Comparison of ENCODE assay signal across 18 mouse cellular contexts in genomic region chr15:56005361-56005760, GRCm38 (mm10).
"Had no signal": no experiment of that assay in that cellular context is flagged by ENCODE, and none has a peak within 500 bp of the region (broad histone marks: within the 10 kb centered on the region; RNA-seq: fewer than 3 reads in every experiment).

No protein-coding gene starts in this region.

- H3K27ac ChIP-seq: layer of hippocampus, adult 2 months; limb, embryonic 12.5 days; liver, embryonic 13.5 days; lung, embryonic 15.5 days; macrophage; midbrain, embryonic 15.5 days; neural tube, embryonic 12.5 days had no signal

- H3K9ac ChIP-seq: limb, embryonic 12.5 days; liver, embryonic 13.5 days; liver, postnatal 0 days; lung, embryonic 15.5 days; midbrain, embryonic 15.5 days; neural tube, embryonic 12.5 days had no signal

- H3K4me1 ChIP-seq: limb, embryonic 12.5 days; liver, embryonic 13.5 days; lung, embryonic 15.5 days; megakaryocyte, embryonic 14.5 days; midbrain, embryonic 15.5 days; neural tube, embryonic 12.5 days had no signal

- H3K9me3 ChIP-seq: limb, embryonic 12.5 days; liver, embryonic 13.5 days; lung, embryonic 15.5 days; megakaryocyte, embryonic 14.5 days; midbrain, embryonic 15.5 days; neural tube, embryonic 12.5 days had no signal

- ATAC-seq: liver, postnatal 0 days; midbrain, embryonic 15.5 days had no signal

- H3K27me3 ChIP-seq: limb, embryonic 12.5 days; liver, embryonic 13.5 days; lung, embryonic 15.5 days; megakaryocyte, embryonic 14.5 days; midbrain, embryonic 15.5 days; neural tube, embryonic 12.5 days had no signal

- H3K36me3 ChIP-seq: limb, embryonic 12.5 days; liver, embryonic 13.5 days; lung, embryonic 15.5 days; midbrain, embryonic 15.5 days; neural tube, embryonic 12.5 days had no signal

- DNase-seq: kidney, postnatal 10 days; kidney, postnatal 4 days; liver; liver, embryonic 13.5 days; liver, postnatal 0 days; lung, postnatal 14 days; right cerebral cortex, postnatal 4 days; spleen, adult 18-20 months; thymus, adult 18-20 months; thymus, postnatal 14 days had no signal

- H3K4me2 ChIP-seq: limb, embryonic 12.5 days; liver, embryonic 13.5 days; lung, embryonic 15.5 days; midbrain, embryonic 11.5 days; midbrain, embryonic 15.5 days; neural tube, embryonic 12.5 days had no signal

- H3K4me3 ChIP-seq: layer of hippocampus, adult 2 months; limb, embryonic 12.5 days; liver, embryonic 13.5 days; lung, embryonic 15.5 days; megakaryocyte, embryonic 14.5 days; midbrain, embryonic 15.5 days; neural tube, embryonic 12.5 days had no signal
